Mouse (Mus musculus): ENCODE results near the gene D630039A03Rik. TPM values are rescaled to one million over a fixed set of nuclear protein-coding genes. Genes with fewer than 3 reads are reported as not detected.

The D630039A03Rik gene
- polyA plus RNA-seq, 1 experiment, result 0.54 TPM

DNA sequence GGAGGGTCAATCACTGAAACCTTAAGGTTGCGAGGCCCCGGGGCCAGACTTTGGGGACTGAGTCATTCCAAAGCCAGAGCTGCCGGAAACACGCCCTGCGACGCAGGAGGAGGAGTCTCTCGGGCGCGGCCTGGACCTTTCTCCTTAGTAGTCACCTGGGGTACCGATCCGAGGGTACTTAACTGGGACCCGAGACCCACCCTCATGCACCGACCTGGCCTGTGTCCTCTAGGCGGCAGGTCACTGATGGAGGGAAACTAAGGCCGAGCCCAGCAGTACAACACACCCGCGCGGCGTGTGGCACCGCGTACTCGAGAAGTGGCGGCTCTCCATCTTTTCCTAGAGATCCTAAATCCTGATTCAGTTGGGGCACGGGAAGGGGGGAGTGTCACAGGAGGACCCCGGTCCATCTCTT, 39.5 kb upstream of the D630039A03Rik start:
- peak; percentile 71 to 73 for DNase-seq
- Histone ChIP-seq H3K4me1 (ENCODE audit: control insufficient read depth, insufficient read depth, low read length) (no peaks in the 10 kb centered on the region), H3K27me3 (ENCODE audit: control insufficient read depth, insufficient read depth, low read length) (no peaks in the 10 kb centered on the region), H3K27ac (ENCODE audit: insufficient read depth, low read length) (peak overlapping the region; percentile 38), H3K4me3 (replicated peaks; ENCODE audit: insufficient read depth, low read depth, low read length) (peak overlapping the region; percentile 96)
- TF ChIP-seq CTCF (IDR thresholded peaks at IDR 0.05; ENCODE audit: borderline replicate concordance, insufficient read depth, low read depth, low read length) (no peak), POLR2A (IDR thresholded peaks at IDR 0.05; ENCODE audit: borderline replicate concordance, insufficient read depth, low read length) (peak; percentile 17; the same call in 1 of the 2 replicates)
- WGBS, result 1% methylated on average over 25 of the region's 25 CpGs

DNA sequence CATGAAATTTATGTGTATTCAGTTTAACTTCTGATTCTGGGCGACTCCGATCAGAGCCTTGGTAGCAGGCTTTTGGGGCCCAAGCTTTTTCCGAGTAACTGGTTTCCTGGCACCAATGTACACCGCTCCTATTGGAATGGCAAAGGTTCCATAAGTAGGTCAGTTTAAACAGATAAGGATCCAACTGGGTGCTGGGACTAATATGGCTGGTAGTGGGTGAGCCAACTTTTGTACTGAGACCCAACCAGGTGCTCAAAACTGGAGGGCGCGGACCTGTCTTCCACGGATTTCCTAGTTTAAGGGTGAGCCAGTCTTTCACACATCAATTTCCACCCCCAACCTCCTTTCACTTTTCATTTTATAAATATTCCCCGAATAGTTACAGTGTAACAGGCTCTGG, 38.9 kb upstream of the D630039A03Rik start:
- DNase-seq, result peak; percentile 18 to 25
- 27% methylated on average over 8 of the region's 8 CpGs for WGBS

DNA sequence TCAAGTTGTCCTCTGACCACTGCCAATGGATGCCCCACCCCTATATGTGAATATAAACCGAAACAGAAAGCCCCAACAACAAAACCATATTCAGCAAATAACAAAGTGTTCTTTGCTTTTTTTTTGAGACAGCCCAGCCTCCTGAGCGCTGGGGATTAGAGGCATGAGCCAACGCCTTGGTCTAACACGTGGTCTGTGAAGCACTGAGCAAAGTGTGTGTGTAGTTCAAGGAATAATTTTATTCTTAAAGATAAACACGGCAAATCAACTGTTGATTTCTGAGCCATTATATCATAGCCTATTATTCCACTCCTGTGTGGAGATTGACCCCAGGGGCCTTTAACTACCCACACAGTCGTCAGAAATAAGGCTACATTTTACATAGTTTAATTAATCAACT, 38.5 kb upstream of the D630039A03Rik start:
- DNase-seq, result no peak
- no peak for TF ChIP-seq CTCF (IDR thresholded peaks at IDR 0.05; ENCODE audit: borderline replicate concordance, insufficient read depth, low read depth, low read length)
- TF ChIP-seq POLR2A (IDR thresholded peaks at IDR 0.05; ENCODE audit: borderline replicate concordance, insufficient read depth, low read length), result no peak
- Histone ChIP-seq H3K4me1 (ENCODE audit: control insufficient read depth, insufficient read depth, low read length) (no peaks in the 10 kb centered on the region), H3K27ac (ENCODE audit: insufficient read depth, low read length) (no peak overlapping the region), H3K27me3 (ENCODE audit: control insufficient read depth, insufficient read depth, low read length) (no peaks in the 10 kb centered on the region), H3K4me3 (replicated peaks; ENCODE audit: insufficient read depth, low read depth, low read length) (no peak overlapping the region)
- 60% methylated on average over 6 of the region's 6 CpGs for WGBS

More for the DNA sequence above, 38.9 kb upstream of the D630039A03Rik start:
- Histone ChIP-seq H3K4me3 (replicated peaks; ENCODE audit: insufficient read depth, low read depth, low read length) (peak overlapping the region; percentile 96), H3K4me1 (ENCODE audit: control insufficient read depth, insufficient read depth, low read length) (no peaks in the 10 kb centered on the region), H3K27ac (ENCODE audit: insufficient read depth, low read length) (no peak overlapping the region), H3K27me3 (ENCODE audit: control insufficient read depth, insufficient read depth, low read length) (no peaks in the 10 kb centered on the region)
- TF ChIP-seq POLR2A (IDR thresholded peaks at IDR 0.05; ENCODE audit: borderline replicate concordance, insufficient read depth, low read length) (no peak), CTCF (IDR thresholded peaks at IDR 0.05; ENCODE audit: borderline replicate concordance, insufficient read depth, low read depth, low read length) (no peak)

DNA sequence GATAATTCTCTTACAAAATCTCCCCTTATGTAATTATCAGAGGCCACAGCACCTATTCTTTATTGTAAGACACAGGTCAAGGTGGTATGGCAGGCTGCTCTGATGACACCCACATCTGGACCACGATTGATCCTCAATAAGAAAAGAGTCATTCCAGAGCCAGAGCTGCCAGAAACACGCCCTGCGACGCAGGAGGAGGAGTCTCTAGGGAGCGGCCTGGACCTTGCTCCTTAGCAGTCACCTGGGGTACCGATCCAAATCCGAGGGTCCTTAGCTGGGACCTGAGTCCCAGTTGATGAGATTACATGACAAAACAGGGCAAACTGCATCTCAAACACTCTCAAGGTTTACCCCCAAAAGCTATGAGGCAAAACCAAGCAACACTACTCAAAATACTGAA, 37.7 kb upstream of the D630039A03Rik start:
- H3K27ac ChIP-seq (ENCODE audit: insufficient read depth, low read length), result no peak overlapping the region
- no peak for TF ChIP-seq CTCF (IDR thresholded peaks at IDR 0.05; ENCODE audit: borderline replicate concordance, insufficient read depth, low read depth, low read length)
- no peak for TF ChIP-seq POLR2A (IDR thresholded peaks at IDR 0.05; ENCODE audit: borderline replicate concordance, insufficient read depth, low read length)
- H3K27me3 ChIP-seq (ENCODE audit: control insufficient read depth, insufficient read depth, low read length), result no peaks in the 10 kb centered on the region
- DNase-seq, result peak; percentile 12 to 15
- no peaks in the 10 kb centered on the region for H3K4me1 ChIP-seq (ENCODE audit: control insufficient read depth, insufficient read depth, low read length)
- 91% methylated on average over 7 of the region's 7 CpGs for WGBS
- no peak overlapping the region for H3K4me3 ChIP-seq (replicated peaks; ENCODE audit: insufficient read depth, low read depth, low read length)

DNA sequence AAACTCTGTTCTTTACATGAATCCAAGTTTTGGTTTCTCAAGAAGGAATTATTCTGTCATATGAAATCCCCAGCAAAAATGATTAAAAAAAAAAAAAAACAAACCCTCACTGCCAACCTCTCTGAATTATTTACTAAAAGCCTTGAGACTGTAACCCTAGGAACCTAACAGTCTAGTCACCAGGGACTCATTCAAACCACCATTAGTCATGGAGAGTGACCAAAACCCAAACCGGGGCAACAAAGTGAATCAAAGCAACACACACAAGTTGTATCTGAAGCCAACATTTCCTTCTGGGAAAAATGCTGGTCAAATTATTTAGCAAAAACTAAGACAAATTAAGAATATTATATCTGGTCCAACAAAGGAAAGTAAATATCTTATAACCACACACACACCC, 36.8 kb upstream of the D630039A03Rik start:
- 72% methylated on average over 1 of the region's 1 CpGs for WGBS
- Histone ChIP-seq H3K27me3 (ENCODE audit: control insufficient read depth, insufficient read depth, low read length) (no peaks in the 10 kb centered on the region), H3K27ac (ENCODE audit: insufficient read depth, low read length) (no peak overlapping the region), H3K4me3 (replicated peaks; ENCODE audit: insufficient read depth, low read depth, low read length) (no peak overlapping the region), H3K4me1 (ENCODE audit: control insufficient read depth, insufficient read depth, low read length) (no peaks in the 10 kb centered on the region)
- TF ChIP-seq CTCF (IDR thresholded peaks at IDR 0.05; ENCODE audit: borderline replicate concordance, insufficient read depth, low read depth, low read length) (no peak), POLR2A (IDR thresholded peaks at IDR 0.05; ENCODE audit: borderline replicate concordance, insufficient read depth, low read length) (no peak)
- no peak for DNase-seq

DNA sequence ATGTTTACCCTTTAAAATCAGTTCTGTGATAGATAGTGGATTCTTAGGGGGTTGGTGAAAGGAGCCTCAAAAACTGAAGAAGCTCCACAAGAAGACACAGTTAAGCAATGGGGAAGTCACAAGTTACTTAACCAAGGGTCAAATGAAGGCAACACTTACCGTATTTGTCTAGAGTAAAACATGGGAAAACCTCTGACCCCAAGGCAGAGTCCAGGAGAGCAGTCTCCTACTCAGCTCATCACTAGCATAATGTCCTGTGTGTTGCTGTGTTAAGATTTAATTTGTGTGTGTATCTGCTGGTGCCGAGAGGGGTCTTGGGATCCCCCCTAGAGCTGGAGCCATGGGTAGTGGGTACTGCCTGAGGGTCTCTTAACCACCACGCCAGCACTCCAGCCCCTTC, 36.3 kb upstream of the D630039A03Rik start:
- no peaks in the 10 kb centered on the region for H3K27me3 ChIP-seq (ENCODE audit: control insufficient read depth, insufficient read depth, low read length)
- no peak overlapping the region for H3K4me3 ChIP-seq (replicated peaks; ENCODE audit: insufficient read depth, low read depth, low read length)
- DNase-seq, result no peak
- H3K27ac ChIP-seq (ENCODE audit: insufficient read depth, low read length), result no peak overlapping the region
- TF ChIP-seq CTCF (IDR thresholded peaks at IDR 0.05; ENCODE audit: borderline replicate concordance, insufficient read depth, low read depth, low read length), result no peak
- 96% methylated on average over 3 of the region's 3 CpGs for WGBS
- no peaks in the 10 kb centered on the region for H3K4me1 ChIP-seq (ENCODE audit: control insufficient read depth, insufficient read depth, low read length)

DNA sequence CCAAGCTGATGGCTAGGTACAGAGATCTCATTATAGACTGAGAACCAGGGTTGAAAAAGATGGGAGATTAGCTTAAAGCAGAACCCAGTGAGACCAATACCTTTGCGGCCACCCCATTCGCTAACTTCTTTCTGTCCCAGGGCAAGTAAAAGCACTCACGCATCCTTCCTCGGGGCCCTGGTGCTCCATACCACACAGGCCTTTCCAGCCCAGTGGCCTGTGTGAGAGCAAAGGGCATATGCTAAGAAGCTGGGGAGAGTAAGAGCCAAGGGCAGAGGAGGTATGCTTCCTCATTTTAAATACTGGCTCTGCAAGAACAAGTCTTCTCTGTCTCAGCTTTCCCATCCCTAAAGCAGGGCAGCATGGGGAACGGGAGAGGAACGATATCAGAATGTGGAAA, 33.8 kb upstream of the D630039A03Rik start:
- WGBS, result 98% methylated on average over 6 of the region's 6 CpGs
- Histone ChIP-seq H3K27ac (ENCODE audit: insufficient read depth, low read length) (no peak overlapping the region), H3K27me3 (ENCODE audit: control insufficient read depth, insufficient read depth, low read length) (no peaks in the 10 kb centered on the region), H3K4me3 (replicated peaks; ENCODE audit: insufficient read depth, low read depth, low read length) (no peak overlapping the region), H3K4me1 (ENCODE audit: control insufficient read depth, insufficient read depth, low read length) (no peaks in the 10 kb centered on the region)
- TF ChIP-seq CTCF (IDR thresholded peaks at IDR 0.05; ENCODE audit: borderline replicate concordance, insufficient read depth, low read depth, low read length) (no peak), POLR2A (IDR thresholded peaks at IDR 0.05; ENCODE audit: borderline replicate concordance, insufficient read depth, low read length) (no peak)
- no peak for DNase-seq

DNA sequence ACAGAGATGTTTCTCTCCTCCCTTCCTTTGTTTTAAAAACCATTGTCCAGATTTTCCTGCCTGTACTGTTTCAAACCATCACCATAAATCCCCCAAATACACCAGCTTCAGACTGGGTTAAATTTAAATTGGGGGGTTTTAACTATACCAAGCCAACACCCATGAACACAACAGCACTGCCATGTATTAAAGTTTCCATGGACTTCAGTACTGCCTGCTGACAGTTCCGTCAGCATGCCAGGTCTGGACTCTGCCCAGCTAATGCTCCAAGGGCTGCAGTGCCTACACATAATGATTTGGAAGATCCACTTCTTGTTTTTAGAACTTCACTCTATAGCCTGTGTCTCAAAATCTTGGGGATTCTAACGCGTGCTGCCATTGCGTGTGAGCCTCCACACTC, 31.4 kb upstream of the D630039A03Rik start:
- 85% methylated on average over 4 of the region's 4 CpGs for WGBS

More for the DNA sequence above, 31.4 kb upstream of the D630039A03Rik start:
- Histone ChIP-seq H3K4me3 (replicated peaks; ENCODE audit: insufficient read depth, low read depth, low read length) (no peak overlapping the region), H3K27ac (ENCODE audit: insufficient read depth, low read length) (no peak overlapping the region), H3K27me3 (ENCODE audit: control insufficient read depth, insufficient read depth, low read length) (no peaks in the 10 kb centered on the region), H3K4me1 (ENCODE audit: control insufficient read depth, insufficient read depth, low read length) (no peaks in the 10 kb centered on the region)
- DNase-seq, result no peak
- TF ChIP-seq POLR2A (IDR thresholded peaks at IDR 0.05; ENCODE audit: borderline replicate concordance, insufficient read depth, low read length) (no peak), CTCF (IDR thresholded peaks at IDR 0.05; ENCODE audit: borderline replicate concordance, insufficient read depth, low read depth, low read length) (no peak)
